Mouse (Mus musculus): Measurements from ENCODE around the gene Samd10.

Samd10 gene

GRCm38 (mm10) chr2:181574921-181575545 is 24.0 kb downstream of the Samd10 start:
- DNase-seq, result no peak

- DNase-seq, result no peak
Measured at GRCm38 (mm10) chr2:181573961-181574360, 25.1 kb downstream of the Samd10 start.

GRCm38 (mm10) chr2:181572921-181573920 is 25.8 kb downstream of the Samd10 start:
- DNase-seq, result no peak

GRCm38 (mm10) chr2:181571941-181572670 is 26.9 kb downstream of the Samd10 start:
- no peak for DNase-seq

GRCm38 (mm10) chr2:181570921-181571595 is 28.0 kb downstream of the Samd10 start:
- DNase-seq, result no peak

GRCm38 (mm10) chr2:181570375-181570774 is 28.6 kb downstream of the Samd10 start:
- no peak for DNase-seq

DNA sequence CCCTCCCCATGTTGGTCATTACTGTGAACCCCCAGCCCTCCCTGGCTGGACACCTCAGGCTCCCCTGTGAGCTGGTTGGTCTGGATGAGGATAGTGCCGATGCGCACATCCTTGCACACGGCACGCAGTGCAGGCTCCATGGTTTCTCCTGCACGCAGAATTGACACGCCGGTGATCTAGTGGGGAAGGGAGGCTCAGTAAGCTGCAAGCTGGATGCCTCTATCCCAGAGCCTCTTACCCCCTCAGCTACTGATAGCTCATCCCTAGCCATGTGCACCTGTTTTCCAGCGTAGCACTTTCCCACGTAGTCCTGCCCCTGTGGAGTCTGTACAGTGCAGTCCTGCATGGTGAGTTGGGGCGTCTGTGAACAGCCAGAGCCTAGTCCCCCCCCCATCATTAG is 29.2 kb downstream of the Samd10 start:
- no peak for DNase-seq

DNA sequence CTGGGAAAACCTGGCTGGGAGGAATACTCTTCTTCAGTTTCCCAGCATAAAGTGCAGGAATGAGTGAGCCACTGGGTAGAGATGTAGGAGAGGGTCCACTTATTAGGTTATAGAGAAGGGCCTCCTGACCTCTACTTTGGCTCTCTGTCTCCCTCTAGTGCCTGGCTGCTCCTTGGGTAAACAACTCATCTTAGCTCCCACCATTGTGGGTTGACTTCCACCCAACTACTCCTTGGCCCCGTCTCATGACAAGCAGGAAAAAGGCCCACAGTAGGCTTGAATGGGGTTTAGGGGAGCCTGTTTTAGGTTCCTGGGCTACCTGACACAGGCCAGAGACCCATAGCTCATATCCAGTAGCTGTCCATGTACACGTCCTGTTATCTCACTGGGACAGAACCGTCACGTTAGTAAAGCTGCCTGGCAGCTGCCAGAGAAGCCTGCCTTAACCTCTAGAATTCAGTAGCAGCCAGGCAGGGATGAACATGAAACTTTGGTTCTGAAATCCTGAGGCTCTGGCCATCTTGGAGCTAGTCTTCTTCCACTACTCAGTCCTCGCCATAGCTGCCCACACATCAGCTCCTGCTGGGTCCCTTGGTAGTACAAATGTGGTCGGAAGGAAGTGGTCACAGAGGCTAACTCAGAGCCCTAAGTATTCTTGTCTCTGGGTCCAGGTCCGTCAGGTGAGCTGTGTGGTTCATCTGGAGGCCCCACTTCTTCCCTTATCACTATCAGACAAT is 30.6 kb downstream of the Samd10 start:
- peak; percentile 55 for DNase-seq

GRCm38 (mm10) chr2:181567338-181567737 is 31.7 kb downstream of the Samd10 start:
- no peak for DNase-seq

DNA sequence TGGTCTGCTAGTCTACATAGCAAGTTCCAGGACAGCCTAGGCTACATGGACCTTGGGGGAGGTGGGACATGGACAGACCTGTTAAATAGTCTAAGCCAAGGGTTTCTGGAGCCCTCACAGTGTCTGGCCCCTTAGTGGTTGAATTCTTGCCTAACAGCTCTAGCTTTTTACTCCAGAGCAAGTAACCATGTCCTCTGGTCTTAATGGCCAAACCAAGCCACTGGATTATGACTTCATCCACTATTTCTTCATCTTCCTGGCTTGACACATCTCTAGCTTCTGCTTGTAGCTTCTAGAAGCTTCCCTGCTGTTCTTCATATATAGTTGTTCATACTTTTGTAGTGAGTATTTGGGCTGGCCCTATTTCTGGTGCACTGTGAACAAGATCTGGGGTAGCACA is 45.2 kb downstream of the Samd10 start:
- DNase-seq, result no peak

DNA sequence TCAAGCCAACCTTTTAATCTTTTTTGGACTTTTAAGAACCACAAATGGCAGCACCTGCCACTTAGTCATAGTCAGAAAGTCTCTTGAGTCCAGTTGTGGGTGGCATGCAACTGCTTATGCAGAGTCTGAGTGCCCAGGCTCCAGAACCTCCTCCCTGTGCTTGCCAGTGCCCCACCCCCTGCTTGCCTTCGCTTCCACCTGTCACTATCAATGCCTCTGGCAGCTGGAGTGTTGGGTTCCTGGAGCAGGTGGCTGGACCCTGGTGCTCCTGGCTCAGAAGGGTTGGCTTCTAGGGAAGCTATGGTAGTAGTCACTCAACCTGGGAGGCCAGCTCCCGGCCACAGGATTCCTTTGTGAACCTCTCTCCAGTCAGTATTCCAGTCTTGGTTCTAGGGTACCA is 48.8 kb downstream of the Samd10 start:
- DNase-seq, result no peak

DNA sequence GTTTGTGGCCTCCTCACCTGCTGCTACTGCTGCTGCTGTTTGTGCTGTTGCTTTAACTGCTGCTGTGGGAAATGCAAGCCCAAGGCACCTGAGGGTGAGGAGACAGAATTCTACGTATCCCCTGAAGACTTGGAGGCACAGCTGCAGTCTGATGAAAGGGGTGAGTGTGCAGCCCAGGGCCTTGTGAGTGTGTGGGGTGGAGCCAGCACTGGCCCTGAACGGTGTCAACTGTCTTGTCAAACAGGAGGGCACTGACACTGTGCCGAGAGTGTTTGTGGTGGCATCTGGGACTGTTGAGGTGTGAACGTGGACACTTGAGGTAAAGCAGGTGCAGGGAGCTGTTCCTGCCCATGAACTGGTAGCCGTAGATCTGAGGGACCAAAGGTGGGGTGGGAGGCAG is 50.3 kb downstream of the Samd10 start:
- no peak for DNase-seq

DNA sequence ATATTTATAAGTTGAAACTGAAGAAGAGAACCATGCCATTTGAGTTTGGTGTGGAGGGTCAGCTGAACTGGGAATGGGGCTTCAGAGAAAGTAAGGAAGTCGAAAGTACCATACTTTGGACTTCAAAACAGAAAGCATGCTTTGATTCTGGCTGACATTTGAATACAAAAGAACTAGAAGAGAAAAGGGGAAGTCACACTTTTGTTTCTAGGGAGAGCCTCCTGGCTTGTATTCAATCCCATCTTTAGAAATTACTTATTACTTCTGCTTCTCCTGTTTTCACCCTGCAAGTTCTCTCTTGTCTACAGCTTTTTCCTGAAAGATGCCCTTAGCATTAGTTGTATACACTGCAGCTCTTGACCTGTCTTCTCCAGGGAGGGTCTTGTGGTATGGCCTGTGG is 50.8 kb downstream of the Samd10 start:
- no peak for DNase-seq

DNA sequence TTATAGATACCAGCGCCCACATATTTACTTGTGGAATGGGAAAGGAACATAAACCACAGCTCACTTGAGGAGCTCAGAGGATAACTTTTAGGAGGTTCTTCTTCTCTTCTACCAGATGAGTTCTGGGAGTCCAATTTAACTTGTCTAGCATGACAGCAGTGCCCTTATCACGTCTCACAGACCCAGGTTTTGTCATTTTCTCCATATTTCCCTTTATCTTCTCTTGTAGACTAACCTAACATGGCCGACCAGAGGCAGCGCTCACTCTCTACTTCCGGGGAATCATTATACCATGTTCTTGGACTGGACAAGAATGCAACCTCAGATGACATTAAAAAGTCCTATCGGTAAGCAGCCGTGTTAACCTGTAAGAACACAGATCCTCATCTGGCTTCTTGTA is 52.9 kb downstream of the Samd10 start:
- DNase-seq, result no peak
